Mouse (Mus musculus): ENCODE data around the gene Syna.
A peak's percentile ranks its signal among the peaks of the same experiment; 100 is the strongest.

Syna gene

DNA sequence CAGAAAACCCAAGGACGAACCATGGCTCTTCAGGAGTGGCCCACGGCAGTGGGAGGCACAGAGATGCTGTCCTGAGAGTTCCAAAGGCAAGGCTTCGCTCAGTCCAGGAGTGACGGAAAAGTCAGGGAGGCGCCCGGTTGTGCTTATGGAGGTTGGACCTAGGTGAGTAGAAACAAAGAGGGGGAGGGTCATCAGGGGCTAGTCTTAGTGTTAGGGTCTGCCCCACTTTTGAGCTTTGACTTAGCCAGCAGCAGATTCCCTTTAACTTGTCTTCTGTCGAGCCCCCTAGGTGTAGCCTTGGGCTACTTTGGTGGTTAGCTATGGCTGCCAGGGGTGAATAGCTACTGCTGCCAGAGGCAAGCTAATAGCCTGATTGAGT lies at the start of gene Syna:
Gene Syna, minus strand, starts transcription at position 101 of the 379 bp plus-strand sequence.
- DNase-seq (ENCODE audit: low spot score in 2 of 2) = no peak

DNA sequence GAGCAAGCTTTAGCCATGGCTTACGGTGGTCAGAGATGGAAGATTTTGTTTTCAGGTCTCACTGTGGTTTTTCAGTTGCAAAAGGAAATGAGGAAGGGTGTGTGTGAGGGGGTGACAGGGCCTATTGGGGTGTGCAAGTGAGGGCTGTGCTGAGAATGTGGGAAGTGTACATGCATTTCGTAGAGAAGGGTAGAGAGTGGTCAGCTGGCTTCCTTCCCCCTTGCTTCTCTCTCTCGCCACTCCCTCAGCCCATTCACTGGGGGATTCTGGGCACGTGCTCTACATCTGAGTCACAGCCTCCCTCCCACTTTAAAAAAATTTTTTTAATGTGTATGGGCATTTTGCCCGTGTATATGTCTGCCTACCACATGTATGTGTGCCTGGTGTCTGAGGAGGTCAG lies 47.1 kb upstream of the Syna start:
- peak; percentile 74 to 76 for DNase-seq (ENCODE audit: low spot score in 2 of 2)

GRCm38 (mm10) chr5:134606314-134606713 lies 46.3 kb upstream of the Syna start:
- no peak for DNase-seq (ENCODE audit: low spot score in 2 of 2)

DNA sequence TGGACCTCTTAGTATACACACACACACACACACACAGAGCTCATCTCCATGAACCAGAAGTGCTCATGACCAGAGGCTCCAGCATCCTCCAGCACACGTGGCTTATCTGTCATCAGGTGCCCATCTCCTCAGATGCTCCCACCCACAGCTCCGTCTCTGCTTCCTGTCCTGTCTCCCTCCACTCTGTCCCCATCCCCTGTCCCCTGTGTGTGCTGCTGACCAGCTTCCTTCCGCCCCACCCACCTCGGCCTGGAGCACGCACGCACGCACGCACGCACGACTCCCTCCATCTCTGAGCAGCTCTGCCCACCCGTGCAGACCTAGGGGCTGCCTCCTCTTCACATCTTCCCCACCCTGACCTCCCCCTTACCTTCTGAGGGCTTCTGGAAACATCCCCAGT lies 44.4 kb upstream of the Syna start:
- peak; percentile 46 to 52 for DNase-seq (ENCODE audit: low spot score in 2 of 2)

DNA sequence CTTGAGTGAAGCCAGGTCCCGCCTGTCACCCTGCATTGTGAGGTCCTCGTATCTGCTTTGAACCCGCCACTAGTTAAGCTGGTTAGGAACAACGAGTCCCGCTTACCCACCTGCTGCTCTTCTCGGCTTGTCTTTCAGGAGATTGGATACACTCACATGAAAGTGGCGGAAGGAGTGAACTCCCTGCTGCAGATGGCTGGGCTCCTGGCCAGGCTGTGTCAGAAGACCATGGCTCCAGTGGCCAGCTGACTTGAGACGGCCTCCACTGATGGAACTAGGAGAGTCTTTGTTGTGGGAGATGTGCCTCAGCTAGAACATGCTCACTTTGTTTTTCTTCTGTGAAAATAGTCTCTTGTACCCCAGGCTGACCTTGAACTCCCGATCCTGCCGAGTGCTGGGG lies 37.7 kb upstream of the Syna start:
- no peak for DNase-seq (ENCODE audit: low spot score in 2 of 2)

DNA sequence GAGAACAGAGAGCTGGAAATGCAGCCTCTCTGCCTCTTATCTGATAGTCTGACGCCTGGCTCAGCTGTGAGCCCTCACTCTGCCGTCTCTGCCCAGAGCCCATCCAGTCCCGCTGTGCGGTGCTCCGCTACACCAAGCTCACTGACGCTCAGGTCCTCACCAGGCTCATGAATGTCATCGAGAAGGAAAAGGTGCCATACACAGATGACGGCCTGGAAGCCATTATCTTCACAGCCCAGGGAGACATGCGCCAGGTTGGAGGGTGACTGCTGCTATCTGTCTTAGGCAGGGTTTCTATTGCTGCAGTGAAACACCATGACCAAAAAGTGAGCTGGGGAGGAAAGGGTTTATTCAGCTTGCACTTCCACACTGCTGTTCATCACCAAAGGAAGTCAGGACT lies 33.1 kb upstream of the Syna start:
- no peak for DNase-seq (ENCODE audit: low spot score in 2 of 2)

GRCm38 (mm10) chr5:134592026-134592581 lies 32.1 kb upstream of the Syna start:
- no peak for DNase-seq (ENCODE audit: low spot score in 2 of 2)

DNA sequence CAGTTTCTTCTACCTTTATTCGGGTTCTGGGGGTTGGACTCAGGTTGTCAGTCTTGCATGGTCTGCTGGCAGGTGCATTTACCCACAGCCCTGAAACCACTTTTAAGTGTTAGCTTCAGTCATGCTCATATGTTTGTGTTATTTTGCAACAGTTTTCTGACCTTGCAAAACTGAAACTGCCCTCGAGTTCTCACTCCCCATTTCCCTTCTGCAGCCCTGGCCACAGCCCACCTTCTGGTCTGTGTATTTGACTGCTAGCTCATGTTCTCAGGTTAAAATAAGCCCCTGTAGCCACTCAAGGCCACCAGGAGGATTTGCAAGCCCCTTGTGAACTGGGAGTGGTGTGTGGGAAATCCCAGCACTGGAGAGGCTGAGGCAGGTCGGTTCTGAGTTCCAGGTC lies 29.9 kb upstream of the Syna start:
- peak in 1 of 2 experiments; percentile 47 for DNase-seq (ENCODE audit: low spot score in 2 of 2)

DNA sequence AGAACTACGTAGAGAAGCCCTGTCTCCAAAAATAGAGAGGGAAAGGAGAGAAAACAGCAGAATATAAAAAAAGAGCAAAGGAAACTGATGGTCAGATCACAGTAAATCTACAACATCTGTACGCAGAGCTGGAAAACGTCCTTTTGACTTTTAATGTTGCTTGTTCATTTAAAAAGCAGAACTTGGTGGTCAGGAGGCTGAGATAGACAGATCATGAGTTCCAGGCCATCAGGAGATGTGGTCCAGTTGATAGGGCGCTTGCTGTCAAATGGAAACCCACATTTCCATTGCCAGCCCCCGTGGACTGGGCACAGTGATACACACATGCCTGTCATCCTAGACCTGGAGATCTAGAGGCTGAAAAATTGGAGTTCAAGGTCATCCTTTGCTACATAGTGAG lies 24.8 kb upstream of the Syna start:
- DNase-seq (ENCODE audit: low spot score in 2 of 2) = peak in 1 of 2 experiments; percentile 36

DNA sequence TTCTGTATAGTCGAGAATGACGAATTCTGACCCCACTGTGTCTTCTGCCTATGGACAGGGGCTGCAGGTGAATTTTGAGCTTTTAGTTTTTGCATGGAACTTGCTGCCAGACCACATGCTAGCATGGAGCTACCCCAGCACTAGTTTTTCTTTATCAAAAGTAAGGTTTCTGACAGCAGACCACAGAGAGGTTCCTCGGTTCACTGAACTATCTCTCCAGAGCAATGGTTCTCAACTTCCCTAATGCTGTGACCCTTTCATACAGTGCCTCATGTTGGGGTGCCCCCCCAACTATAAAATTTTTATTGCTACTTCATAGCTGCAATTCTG lies 23.9 kb upstream of the Syna start:
- DNase-seq (ENCODE audit: low spot score in 2 of 2) = peak in 1 of 2 experiments; percentile 40

- DNase-seq (ENCODE audit: low spot score in 2 of 2) = no peak
These were observed 23.3 kb upstream of the Syna start for GRCm38 (mm10) chr5:134583006-134583883.

DNA sequence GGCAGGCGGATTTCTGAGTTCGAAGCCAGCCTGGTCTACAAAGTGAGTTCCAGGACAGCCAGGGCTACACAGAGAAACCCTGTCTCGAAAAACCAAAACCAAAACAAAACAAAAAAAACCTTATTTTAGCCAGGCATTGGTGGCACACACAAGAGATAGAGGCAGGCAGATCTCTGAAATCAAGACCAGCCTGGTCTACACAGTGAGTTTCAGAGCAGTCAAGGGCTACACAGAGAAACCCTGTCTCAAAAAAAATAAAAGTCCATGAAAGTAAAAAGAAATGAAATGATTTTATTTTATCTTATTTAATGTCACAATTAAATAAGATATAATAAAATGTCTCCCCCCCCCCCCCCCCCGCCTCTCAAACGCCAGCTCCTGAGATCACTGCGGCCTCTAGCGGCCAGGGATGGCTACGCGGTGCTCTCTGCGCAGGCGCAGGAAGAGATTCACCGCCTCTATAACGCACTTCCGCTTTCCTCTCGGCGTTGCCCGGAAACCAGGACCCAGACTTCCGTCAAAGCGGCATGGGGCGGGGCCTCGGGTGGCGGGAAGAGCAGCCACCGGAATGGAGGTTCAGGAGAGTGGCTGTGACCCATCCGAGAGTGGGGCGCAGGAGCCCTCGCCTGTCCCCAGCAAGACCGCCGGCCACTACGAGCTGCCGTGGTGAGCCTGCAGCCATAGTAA lies 22.4 kb upstream of the Syna start:
- DNase-seq (ENCODE audit: low spot score in 2 of 2) = peak; percentile 95 to 97

DNA sequence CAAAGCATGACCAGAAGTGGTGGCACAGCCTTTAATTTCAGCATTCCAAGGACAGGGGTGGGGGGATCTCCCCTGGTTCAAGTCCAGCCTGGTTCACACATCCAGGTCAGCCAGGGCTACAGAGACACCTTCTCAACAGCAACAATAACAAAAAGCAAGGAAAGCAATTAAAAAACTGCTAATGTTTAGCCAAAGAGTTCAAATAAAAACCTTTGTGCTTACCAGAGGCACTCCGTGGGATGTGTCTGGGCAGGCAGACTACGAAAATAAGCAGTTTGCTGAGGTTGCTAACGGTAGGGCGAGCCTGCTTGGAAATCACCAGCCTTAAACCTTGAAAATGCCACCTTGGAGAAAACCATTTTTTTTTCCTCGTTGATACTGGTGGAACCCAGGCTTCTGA lies 21.2 kb upstream of the Syna start, which contains the start of gene Rfc2:
Gene Rfc2, plus strand, starts transcription at position 221 of the 400 bp plus-strand sequence.
- no peak for DNase-seq (ENCODE audit: low spot score in 2 of 2)

DNA sequence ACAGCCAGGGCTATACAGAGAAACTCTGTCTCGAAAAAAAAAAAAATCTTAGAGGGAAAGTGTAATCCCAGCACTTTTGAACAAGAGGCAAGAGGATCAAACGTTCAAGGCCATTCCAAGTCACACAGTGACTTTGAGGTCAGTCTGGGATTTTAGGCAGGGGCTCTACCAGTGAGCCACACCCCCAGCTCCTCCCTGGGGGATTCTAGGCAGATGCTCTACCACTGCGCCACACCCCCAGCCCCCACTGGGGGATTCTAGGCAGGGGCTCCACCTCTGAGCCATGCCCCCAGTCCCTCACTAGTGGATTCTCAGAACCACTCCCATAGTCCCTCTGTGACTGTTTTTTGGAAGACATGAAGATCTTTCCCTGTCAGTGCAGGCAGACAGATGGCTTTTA lies 19.2 kb upstream of the Syna start:
- no peak for DNase-seq (ENCODE audit: low spot score in 2 of 2)

DNA sequence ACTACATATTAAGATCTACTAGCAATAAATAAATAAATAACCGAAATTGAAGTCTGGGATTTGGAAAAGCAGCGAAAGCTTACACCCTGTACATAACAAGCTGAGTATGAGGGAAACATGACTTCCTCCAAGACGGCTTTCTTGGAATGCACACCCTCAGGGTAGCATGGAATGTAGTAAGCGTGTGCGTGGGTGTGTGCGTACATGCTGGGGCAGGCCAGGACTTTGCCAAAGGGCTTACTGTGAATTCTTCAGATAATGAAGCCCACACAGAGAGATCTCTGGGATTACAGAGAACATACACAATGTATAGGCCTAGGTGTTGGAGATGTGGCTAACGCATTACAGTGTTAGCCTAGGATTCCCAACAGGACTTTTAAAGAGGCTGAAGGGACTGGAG lies 17.6 kb upstream of the Syna start:
- DNase-seq (ENCODE audit: low spot score in 2 of 2) = no peak

DNA sequence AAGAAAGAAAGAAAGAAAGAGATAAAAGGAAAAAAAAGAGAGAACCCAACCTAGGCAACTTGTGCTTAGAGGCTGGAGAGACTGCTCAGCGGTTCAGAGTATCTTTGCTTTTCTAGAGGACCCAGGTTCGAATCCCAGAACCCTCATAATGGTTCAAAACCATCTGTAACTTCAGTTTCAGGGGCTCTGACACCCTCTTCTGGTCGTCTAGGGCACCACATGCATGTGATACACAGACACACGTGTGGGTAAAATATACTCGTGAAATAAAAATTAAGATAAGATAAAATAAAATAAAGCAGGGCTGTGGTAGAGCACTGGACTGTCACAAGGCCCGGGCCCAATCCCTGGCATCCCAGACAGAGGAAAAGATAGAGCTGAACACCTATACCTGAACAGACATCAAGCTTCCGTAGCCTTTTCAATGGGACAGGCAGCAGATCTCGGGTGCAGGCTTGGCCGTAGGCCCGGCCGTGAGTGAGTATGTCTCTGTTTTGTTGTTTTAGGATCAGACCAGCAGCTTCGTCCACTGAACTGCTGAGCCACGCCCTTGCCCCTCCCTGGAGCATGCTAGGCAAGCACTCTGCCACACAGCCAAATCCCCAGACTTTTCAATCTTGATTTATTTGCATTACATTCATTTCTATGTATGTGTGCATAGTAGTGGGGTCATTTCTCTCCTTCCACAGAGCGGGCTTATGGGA lies 16.7 kb upstream of the Syna start:
- DNase-seq (ENCODE audit: low spot score in 2 of 2) = no peak

- no peak for DNase-seq (ENCODE audit: low spot score in 2 of 2)
These were observed 15.9 kb upstream of the Syna start for GRCm38 (mm10) chr5:134575833-134576232.

GRCm38 (mm10) chr5:134572508-134573214 lies 12.7 kb upstream of the Syna start:
- DNase-seq (ENCODE audit: low spot score in 2 of 2) = no peak

DNA sequence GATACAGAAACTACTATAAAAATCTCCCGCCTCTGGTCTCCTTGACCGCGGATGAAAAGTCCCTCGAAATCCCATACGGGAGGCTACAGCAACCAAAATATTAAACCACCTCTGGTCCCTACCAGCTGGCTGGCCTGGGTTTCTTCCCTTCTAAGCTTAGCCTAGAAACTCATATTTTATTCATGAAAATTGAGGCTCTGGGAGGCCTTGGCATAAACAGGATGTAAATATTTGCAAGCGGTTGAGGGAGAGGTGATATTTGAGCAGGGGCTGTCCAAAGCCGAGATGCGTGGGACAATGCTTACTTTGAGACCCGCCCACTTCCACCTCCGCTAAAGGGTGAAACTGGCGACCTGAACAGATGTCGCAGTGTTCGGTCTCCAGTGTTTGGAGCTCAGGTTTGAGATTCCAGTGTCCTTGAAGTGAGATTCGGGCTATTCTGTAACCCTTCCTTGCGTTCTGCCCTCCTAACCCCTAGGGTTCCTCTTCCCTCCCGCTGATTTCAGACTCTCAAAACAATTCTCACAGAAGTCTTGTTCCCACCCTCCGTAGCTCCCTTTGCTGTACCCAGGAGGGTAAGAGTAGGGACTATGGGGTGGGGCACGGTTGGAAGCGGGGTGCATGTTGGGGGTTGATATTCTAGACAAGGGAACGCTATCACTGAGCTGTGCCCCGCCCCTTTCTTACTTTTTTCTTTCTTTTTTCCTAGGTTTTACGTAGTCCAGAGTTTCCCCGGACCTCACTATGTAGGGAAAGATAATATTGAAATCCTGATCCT lies 11.9 kb upstream of the Syna start:
- DNase-seq (ENCODE audit: low spot score in 2 of 2) = peak; percentile 51

DNA sequence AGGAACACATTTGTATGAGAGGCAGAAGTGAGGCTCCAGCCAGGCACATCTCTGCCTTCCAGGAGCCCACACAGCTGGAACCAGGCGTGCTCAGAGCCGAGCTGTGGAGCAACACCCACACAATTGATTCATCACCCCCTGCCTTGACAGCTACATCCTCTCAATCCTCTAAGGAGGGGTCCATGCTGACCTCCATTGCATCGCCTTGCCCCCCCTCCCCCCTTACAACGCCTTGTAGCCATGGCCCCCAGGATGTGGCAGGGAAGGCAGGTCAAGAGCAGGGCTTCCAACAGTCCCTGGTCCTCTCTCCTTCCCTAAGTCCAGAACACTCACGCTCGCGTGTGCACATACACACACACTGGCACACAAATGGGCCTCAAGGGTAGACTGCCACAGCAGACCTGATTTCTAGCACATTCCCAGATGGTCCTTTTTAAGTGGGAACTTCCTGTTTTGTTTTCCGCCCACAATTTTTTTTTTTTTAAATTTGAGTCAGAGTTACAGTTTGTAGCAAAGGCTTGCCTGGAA lies 9.1 kb upstream of the Syna start:
- DNase-seq (ENCODE audit: low spot score in 2 of 2) = no peak

DNA sequence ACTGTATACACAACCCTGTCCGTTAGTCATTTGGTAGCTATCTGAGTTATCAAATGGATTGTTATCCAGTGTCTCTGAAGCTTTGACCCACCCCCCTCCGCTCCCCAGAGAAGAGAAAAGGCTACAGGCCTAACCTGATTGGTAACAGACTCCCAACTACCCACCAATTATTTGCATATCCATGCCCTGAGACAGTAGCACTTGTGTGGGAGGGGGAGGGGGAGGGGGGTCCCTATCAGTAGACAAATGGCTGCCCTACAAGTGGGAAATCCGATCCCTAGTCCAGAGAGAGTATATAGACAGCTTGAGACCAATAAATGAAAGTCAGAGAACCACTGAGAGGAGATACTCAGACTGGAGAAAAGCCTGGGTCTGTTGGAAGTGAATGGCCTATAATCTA lies 8.1 kb upstream of the Syna start:
- no peak for DNase-seq (ENCODE audit: low spot score in 2 of 2)
